Mouse (Mus musculus) megakaryocyte-erythroid progenitor cell, adult 5-6 weeks (primary cell): Measurements from ENCODE around the gene Pitpnm3. TPM values are rescaled to one million over a fixed set of nuclear protein-coding genes. Genes with fewer than 3 reads are reported as not detected.

ENCODE experiments used
- ATAC-seq: replicated peaks from 2 replicates; pipeline ENCODE4 v1.8.0; 2016; ENCODE audit warnings: mild to moderate bottlenecking, inconsistent platforms; ENCODE audit not compliant: severe bottlenecking, poor library complexity, low FRiP score, low TSS enrichment
- total RNA-seq, 2 experiments: library from RNA; stranded (forward) in 1 of 2; stranded (reverse) in 1 of 2; fragments of 200-1000, 215-1000 nt in 1 of 2; fragments of >200 nt in 1 of 2; fragmentation: Nextera tagmentation in 1 of 2; gene quantifications; 2 replicates each; pipeline ENCODE4 v1.2.3; 2014 to 2017

The Pitpnm3 gene
- total RNA-seq, 2 experiments from 2014 or later: not detected

DNA sequence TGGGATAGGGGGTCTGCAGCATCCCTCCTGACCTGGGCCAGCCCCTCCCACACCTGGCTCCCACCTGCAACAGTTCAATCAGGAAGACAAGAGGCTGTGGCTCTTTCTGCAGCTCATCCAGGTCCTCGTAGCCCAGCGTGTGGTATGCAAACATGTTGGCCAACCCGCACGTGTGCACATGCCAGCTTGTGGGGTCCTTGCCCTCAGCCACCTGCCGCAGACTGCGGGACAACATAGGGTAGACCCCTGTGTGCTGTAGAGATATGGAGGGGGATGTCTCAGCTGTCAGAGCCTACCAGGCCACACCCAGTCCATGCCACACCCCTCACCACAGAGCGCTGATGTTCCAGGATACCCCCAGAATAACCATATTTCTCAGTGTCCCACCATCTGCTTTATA, 104.2 kb downstream of the Pitpnm3 start:
- ATAC-seq: no peak

DNA sequence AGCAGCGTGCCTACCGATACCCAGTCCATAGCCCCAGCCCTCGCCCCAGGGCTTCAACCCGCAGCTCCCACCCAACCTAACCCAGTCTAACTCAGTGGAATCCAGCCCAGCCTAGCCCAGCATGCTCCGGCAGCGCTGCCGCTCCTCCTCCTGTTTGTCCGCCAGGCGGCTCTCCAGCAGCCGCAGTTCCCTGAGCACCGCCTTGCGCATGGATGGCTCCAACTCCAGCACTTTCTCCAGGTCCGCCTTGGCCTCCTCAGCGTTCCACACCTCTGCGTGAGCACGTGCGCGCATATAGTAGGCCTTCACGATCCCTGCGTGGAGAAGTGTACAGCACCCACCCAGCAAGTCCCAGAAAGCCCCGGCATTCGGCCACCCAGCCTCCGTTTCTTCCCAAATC, 106.4 kb downstream of the Pitpnm3 start:
- no peak for ATAC-seq

DNA sequence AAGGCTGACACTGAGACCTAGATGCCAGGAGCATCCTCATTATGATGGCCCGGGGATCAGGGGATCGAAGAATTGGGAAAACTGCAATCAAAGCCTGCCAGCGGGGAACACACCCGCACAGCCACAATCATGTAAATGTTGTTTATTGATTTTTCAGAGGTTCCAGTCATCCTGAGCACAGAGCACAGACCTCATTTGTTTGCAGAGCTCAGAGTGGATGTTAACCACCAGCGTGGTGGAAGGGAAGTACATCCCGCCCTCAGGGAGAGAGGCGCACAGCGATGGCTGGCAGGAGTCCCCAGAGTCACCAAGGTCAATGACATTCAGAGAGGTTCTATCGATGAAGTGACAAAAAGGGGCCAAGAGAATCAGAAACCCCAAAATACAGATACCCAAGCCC, 107.7 kb downstream of the Pitpnm3 start:
- ATAC-seq: no peak

DNA sequence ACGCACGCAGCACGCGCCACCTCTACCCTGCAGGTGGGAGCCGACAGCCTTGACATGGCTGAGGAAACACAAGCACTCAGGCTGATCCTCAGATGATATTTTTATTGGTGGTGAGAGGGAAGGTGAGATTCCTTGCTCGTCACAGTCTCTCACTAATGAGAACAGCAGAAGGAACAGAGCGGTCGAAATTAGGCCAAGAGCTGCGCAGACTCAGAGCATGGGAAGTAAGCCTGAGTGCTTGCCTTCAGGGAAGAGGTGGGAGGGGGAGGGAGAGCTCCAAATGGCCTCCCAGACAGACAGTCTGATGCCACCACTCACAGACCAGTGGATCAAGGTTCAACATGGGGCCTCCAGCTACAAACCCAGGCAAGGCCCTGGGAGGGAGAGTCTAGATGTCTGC, 109.1 kb downstream of the Pitpnm3 start:
- ATAC-seq: no peak

DNA sequence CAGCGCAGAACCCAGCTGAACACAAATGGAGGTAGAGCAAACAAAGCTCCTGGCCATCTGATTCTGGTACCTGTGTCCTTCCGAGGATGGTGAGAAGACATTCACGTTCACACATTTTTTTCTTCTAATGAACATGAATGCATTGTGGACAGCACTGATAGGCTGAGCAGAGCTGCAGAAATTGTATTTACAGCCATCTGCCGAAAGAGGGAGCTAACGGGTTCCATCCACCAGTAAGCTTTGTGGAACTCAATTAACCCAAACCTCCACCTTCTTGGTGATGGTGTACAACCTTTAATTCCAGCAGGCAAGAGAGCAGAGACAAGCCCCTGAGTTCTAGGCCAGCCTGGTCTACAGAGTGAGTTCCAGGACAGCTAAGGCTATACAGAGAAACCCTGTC, 109.7 kb downstream of the Pitpnm3 start:
- peak; percentile 60; the same call in 1 of the 2 replicates for ATAC-seq

DNA sequence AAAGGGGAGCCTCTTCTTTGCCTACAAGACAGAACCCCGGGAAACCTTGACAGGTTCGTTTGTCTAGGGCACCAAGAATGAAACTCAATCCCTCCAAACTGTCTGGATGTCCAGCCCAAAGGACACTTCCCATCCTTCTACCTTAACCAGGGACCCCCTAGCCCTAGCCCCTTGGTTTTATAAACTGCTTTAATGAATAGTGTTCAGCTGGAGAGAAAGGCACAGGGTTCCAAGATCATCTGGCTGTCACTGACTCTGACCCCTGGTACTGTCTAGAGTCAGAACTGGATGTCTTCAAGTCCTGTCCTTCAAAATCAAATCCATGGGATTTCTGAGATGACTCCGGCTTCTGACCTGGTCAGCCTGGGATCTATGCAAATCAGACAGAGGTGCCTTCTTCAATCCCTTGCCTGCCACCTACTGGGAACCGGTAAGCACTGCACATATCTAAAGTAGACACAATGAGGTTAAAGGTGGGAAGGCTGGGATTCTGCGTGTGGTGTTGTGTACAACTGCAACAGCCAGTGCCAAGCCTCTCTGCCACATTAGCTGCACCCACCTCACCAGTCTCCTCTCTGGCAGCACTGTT, 111.3 kb downstream of the Pitpnm3 start:
- ATAC-seq: peak; percentile 84

DNA sequence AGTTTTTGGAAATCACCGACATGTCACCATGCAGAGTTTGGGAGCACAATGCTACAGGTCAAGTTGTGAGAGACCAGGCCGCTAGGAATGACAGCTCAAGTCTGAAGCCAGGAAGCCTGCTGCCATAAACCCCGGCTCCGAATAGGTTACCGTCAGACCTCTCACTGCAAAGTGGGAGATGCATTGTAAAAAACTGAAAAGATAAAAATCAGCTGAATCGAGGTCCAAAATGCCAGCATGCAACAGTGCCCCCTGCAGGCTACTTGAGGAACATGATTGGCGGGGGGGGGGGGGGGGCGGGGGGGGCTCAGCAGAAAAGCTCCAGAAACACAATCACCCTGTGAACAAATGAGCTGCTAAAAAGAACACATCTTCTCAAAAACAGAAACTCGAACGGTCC, 112.0 kb downstream of the Pitpnm3 start:
- no peak for ATAC-seq

DNA sequence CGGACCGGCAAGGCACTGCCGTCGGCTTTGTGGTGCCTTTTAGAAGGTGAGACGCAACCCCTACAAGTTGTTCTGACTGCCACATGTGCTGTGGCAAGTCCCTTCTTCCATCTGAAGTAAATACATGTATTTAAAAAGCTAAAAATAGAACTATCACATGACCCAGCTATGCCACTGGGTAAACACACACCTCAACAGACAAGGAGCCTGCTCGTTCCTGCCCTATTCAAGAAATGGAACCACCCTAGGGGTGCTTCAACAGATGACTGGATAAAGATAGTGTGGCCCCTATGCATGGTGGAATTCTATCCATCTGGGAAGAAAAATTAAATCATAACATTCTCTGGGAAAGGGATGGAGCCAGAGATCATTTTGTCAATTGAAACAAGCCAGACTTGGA, 112.8 kb downstream of the Pitpnm3 start:
- ATAC-seq: no peak

DNA sequence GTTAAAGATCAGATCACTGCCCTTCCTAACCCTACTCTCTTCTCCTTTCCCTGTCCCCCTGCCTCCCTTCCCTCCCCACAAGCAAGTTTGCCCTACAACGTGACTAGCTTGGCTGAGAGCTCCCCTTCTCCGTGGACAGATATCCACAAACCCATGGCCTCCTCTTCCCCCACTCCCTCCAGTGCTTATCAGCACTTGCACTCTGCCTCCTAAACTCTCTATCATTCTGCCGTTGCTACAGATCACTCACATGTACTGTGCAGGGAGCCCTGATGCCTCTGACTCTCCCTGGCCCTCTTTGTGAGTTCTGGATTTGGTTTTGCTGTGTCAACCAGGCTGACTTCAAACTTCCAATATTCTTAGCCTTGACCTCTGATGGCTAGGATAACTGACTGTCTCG, 114.6 kb downstream of the Pitpnm3 start:
- peak; percentile 71 for ATAC-seq

DNA sequence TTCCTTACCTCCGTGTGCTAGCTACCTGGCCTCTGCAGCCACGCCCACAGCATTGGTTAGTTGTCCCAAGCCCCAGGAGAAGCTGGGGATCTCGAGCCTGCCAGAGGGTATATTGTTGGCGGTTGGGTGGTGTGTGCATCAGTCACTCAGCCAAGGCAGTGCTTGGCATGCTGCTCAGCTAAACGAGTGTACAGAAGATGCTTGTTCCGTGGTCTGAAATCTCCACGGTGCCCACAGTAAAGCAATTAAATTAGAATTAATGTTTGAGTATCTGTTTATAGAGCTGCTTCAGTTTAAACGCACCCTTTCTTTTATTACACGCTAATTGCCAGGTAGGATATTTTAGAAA, 118.4 kb downstream of the Pitpnm3 start:
- ATAC-seq: no peak

DNA sequence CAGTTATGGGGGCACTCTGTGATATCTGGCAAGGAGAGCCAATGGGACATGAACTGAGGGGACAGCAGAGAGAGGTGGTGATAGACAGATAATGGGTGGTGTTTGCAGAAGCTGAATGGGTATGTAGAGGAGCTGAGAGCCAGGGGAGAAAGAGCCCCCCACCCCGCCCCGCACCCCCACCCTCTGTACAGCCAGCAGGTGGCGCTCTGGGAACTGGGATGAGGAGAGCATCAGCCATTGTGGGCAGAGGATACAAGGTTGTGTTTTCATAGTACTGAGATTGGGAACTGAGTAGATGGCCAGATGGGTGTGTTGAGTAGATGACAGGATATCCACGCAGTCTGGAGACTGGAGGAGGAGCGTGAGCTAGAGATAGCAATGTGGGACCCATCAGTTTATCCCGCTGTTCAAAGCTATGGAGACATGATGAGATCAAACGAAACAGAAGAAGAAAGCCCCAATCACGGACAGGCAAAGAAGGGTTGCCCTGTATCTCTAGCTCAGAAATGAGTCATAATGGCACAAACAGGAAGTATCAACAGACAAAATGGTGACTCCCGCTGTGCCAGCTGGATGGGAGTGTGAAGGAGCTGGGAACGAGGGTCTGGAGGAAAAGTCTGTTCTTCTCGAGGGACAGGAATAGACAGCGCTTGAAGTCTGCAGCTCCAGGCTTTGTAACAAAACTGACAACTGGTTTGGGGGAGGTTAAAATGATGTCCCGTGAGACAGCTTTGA, 118.9 kb downstream of the Pitpnm3 start:
- no peak for ATAC-seq

DNA sequence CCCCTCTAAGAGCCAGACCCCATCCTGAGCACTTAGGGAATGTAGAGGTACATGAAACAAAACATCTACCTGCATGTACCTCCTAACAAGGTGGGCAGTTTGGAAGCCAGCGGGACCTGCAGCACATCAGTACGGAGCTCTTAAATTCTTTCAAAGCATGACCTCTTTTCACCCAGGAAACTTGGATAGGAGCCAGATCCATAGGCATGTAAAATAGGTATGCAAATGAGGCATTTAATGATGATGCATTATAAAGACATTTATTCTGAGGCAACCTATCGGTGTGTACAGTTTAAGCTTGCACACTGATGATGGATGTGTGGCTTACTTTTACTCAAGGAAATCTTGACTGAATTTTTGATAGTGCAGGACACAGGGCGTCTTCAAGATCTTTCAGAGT, 120.9 kb downstream of the Pitpnm3 start:
- ATAC-seq: no peak

DNA sequence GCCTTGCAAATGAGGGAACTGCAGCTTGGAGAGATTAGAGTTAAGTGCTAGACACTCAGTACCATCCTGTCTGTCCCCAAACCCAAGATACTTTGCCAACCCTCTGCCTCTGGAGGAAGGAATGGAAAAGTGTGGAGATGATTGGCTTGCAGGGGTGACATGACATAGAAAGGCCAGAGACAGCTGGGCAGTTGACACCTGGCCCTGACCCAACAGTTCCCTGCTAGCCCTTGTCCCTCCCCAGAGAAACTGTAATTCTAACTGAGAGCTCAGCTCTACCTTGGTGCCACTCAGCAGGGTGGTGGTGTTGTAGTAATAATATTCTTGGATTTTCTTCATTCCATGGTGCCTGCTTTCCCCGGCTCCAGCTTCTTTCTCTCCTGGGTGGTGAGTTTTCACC, 123.6 kb downstream of the Pitpnm3 start:
- no peak for ATAC-seq

DNA sequence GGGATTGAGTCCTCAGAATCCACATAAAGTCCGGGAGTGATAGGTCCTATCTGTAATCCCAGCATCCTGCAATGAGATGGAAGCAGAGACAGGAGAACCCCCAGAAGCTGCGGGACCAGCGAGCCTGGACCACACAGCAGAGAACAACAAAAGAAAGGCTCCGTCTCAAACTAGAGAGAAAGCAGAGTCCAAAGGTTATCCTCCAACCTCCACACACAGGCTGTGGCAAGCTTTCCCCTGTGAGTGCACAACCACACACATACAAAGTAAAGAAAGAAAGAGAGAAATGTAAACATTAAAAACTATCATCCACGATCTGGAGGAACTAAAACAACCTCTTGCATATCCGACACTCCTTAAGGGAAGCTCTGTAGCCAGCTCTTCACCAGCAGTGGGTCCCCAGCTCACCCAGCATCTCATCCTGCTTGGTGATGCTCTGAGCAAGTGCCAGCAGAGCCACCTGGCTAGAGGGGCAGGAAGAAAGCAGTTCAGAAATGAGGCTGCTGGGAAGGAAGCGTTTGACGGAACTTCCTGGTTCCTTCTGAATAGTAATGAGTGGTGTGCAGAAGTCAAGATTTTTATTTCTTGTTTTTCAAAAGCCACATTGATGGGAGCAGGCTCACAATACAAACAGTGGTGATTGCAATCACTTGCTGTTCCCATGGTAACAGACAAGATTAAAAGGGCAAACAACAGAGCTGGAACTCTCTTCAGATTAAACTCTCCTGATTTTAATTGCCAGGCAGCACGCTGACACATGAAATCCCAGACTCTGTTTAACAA, 124.4 kb downstream of the Pitpnm3 start:
- ATAC-seq: no peak

DNA sequence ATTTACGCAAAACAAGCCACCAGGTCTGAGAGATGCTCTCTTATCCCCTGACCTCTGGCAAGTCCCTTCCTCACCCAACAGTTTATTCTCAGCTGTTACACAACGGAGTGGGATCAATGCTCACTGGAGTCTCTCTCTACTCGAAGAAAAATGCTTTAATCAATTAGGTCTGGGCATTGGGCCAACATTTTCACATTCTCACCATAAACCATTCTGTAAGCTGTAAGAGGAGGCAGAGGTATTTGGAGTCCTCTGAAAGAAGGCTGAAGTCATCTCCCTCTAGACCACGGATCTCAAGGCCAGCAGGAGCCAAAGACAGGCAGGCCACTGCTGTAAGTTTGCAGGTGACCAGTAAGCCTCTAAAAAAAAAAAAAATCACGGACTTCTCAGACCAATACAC, 125.2 kb downstream of the Pitpnm3 start:
- no peak for ATAC-seq

DNA sequence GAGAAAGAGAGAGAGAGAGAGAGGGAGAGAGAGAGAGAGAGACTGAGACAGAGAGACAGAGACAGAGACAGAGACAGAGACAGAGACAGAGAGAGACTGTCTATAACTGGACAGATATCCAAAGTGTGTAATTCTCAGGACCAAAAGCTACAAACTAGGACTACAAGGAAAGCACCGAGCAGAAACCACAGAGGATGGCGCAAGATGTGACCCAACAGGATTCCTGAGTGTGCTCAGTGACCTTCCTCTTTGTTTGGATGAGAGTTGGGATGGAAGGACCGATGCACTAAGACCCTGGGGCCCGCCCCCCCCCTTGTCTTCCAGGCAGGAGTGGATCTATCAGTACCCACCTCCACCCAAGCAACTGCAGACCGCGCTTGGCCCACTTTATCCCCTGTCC, 130.0 kb downstream of the Pitpnm3 start:
- ATAC-seq: no peak

DNA sequence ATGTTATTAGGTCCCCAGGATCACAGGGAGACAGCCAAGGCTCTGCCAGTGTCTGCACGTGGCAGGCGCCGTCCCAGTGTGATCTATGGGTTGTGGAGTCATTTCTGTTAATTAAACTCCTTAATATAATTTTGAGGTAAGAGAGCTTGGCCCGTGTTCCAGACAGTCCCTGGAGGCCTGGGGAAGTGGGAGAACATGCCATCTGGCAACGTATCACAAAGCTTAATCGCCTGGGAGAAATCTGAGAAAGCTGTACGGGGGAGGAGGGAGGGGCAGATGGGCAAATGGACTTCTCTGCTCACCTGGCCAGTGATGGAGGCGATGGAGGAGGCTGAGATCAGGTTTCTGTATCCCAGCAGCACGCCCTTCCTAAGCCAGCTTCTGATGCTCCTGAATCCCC, 132.4 kb downstream of the Pitpnm3 start:
- ATAC-seq: no peak

DNA sequence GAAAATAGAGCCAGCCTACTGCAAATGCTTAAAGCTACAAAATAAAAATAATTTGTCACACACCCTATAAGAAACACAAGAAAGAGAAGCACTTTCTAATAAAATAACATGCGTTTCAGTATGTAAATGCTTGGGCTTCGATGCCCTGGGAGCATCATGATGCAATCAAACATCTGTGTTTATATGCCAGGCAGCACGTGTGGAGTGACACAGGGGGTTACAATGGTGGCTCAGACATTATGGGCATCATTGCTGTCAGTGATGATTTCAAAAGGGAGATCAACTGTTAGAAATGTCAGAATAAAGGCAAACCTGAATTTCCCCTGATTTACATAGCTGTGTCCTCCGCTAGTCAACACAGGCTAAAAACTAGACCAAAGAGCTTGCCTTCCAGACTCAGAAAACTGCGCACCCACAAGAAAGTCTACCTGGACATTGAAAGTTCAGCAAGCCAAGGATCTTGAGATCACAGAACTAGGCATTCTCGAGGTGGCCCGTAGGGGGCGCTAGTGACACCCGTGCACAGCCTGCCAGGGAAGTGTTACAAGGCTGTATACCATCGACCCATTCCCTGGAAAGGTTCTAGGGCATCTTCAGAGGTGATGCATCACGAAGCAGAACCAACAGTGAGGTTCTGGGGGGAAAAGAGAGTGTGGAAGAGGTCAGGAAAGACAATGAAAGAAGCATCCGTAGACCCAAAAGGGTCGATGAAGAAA, 133.3 kb downstream of the Pitpnm3 start:
- peak; percentile 50; the same call in 1 of the 2 replicates for ATAC-seq

DNA sequence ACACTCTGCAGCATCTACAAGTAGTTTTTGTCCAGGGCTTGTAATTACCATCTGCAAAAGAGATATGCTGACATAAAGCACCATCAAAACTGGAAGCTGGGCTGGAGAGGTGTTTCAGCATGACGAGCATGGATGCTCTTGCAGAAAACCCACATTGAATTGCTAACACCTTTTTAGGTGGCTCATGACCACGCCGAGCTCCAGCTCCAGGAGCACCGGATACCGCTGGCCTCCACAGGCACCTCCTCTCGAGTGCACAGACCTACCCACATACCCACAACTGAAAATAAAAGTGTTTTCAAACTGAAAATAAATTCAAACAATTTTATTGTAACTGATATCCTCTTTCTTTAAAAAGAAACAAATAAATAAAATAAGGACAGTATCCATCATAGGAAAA, 135.4 kb downstream of the Pitpnm3 start:
- no peak for ATAC-seq
